Mouse (Mus musculus): ENCODE data around the gene Lrrc72. TPM values are rescaled to one million over a fixed set of nuclear protein-coding genes. Genes with fewer than 3 reads are reported as not detected.

Gene Lrrc72
- polyA plus RNA-seq, 1 experiment = not detected

- H3K9me3 ChIP-seq (ENCODE audit: control insufficient read depth, low read length) = no peaks in the 10 kb centered on the region
- no peak overlapping the region for H3K4me3 ChIP-seq (replicated peaks)
- H3K27me3 ChIP-seq (ENCODE audit: control insufficient read depth) = no peaks in the 10 kb centered on the region
- H3K36me3 ChIP-seq (ENCODE audit: control insufficient read depth) = no peaks in the 10 kb centered on the region; the same call in 1 of the 2 replicates
- TF ChIP-seq GATA1 (IDR thresholded peaks at IDR 0.05; ENCODE audit: low read length) (no peak), TAL1 (IDR thresholded peaks at IDR 0.05; ENCODE audit: low read length) (no peak)
- H3K4me1 ChIP-seq (ENCODE audit: control insufficient read depth) = peaks cover 12% of the 10 kb centered on the region
Observed at GRCm38 (mm10) chr12:36164126-36164791, 88.9 kb downstream of the Lrrc72 start.

Other genes starting within 250 kb of the Lrrc72 start
- 2.1 and 2.3 TPM in 2 replicates for gene Tspan13, start 210.9 kb downstream of the Lrrc72 start, polyA plus RNA-seq (2012)
- gene Ankmy2, start 96.3 kb downstream of the Lrrc72 start, polyA plus RNA-seq (2012) = 0.04 and 0.07 TPM in 2 replicates
- gene Bzw2, start 95.3 kb downstream of the Lrrc72 start, polyA plus RNA-seq (2012) = 0.20 and 0.22 TPM in 2 replicates
- gene Sostdc1, start 60.7 kb upstream of the Lrrc72 start, polyA plus RNA-seq (2012) = not detected in 2 replicates
- gene Ispd, start 128.1 kb upstream of the Lrrc72 start, polyA plus RNA-seq (2012) = not detected in 2 replicates
- gene D630036H23Rik, start 128.8 kb upstream of the Lrrc72 start, polyA plus RNA-seq (2012) = not detected in 2 replicates